Mouse (Mus musculus) right cerebral cortex, postnatal 4 days (tissue): ENCODE results near the gene Tubb3.

Experiments
- DNase-seq: peaks from one replicate; pipeline ENCODE4 v3.0.0-alpha.2; 2022

The Tubb3 gene

DNA sequence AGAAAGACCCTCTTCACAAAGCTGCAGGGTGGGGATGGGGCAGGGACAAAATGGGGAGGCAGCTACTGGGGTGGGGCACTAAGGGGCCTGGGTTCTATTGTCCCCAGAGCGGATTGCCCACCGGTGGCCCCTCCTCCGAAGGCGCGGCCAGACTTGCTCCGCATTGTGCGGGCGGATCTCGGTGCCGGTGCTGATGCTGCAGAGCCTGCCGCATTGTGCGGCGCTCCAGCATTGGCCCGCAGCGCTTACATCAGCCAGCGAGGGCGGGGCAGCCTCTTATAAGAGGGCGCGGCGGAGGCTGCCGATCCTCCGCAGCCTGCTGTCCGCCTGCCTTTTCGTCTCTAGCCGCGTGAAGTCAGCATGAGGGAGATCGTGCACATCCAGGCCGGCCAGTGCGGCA, at the start of gene Tubb3:
Gene Tubb3 (plus strand): TSS at position 179 of the 400 bp plus-strand sequence.
- DNase-seq: peak; percentile 90

DNA sequence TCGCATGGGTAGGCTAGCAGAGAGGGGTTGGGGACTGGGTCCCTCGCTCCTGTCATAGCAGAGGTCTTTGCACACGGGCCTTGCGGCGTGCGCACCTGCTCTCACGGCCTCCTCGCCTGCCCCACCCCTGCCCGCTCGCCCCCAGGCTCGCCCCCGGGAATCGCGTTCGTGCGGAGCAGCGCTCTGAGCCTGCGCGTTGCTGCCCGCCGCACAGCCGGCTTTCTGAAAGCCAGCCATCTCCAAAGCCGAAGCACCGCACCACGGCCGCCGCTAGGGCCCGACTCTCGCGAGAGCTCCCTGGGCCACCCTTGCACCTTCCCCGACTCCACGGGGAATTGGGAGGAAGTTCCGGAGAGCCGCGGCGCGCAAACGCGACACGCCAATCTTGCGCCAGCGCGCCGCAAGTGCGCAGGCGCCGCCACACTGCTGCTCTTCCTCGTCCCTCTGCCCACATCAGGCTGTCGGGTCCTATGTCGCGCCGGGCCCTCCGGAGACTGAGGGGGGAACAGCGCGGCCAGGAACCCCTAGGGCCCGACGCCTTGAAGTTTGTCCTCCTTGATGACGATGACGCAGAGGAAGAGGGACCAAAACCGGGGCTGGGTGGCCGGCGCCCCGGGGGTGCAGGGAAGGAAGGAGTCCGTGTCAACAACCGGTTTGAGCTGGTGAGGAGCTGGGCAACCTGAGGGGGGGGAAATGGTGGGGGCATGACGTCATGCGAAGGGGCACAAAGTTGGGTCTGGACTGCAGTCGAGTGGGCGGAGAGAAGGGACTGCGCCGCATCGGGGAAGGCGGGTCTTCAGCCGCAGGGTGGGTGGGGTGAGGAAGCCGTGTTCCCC, 37.6 kb upstream of the Tubb3 start, which contains the start of gene Tcf25:
Gene Tcf25 (plus strand): TSS at position 351 of the 836 bp plus-strand sequence.
- DNase-seq: peak; percentile 96

DNA sequence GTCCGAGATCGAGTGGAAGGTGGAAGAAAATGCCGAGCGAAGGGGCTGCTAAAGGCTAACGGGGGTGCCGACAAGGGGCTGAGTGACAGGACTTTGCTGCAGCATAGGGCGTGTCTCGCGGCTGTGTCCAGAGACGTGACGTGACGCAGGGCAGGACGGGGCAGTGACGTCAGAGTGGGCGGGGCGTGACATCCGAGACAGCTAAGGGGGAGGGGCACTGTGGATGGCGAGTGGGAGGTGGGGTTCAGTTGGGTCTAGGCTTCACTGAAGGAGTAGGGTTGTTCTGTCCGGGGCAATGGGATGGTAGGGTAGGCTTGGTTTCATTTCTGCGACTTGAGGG, 37.0 kb upstream of the Tubb3 start:
- peak; percentile 93 for DNase-seq

DNA sequence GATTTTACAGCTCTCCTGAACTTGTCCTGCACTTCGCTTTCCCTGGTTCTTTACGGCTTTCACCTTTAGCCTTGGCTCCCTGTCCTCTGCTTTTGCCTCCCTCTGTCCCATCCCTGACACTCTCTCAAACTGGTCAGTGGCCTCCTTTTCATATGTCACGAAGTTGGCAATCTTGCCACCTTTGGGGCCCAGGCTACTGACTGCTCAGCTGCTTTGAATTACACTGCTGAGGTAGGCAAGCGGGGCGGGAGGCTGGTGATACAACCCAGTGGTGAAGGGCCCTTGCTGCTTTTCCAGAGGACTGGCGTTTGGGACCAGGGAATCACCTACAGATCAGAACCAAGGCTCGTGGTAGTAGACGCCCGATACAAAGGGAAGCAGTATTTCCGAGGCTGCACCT, 35.5 kb upstream of the Tubb3 start:
- no peak for DNase-seq

DNA sequence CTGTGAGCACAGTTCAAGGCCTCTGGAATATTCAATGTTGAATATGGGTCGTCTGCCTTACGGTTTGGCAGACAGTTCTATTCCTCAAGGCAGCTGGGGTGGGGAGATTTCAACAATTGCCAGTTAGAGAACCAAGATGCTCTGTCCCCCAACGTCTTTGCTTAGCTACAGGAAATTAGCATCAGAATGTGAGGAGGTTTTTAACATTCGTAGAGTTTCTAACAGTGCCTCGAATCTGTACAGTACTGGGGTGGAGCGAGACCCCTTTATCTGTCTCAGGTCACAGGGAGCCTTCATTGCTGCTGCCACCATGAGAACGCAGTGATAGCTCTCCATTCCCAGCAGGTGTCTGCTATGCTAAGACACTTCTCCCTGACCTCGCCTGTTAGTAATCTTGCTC, 35.1 kb upstream of the Tubb3 start:
- no peak for DNase-seq

DNA sequence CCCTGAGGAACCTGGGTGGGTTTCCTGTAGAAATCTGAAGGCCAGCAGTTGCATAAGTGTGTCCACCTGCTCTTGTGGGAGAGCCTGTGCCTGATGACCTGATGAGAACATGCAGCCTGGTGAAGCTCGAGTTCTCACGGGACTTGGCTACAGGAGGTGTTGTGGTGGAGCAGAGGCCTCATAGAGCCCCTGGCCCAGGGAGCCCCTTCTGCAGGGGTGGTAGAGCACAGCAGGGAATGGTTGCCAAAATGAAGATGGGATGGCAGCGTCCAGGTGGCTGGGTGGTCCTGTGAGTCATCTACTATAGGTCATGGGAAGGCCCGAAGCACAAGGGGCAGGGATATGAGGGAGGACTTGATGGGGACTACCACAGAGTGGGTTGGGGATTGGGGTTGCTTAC, 29.5 kb upstream of the Tubb3 start:
- no peak for DNase-seq

DNA sequence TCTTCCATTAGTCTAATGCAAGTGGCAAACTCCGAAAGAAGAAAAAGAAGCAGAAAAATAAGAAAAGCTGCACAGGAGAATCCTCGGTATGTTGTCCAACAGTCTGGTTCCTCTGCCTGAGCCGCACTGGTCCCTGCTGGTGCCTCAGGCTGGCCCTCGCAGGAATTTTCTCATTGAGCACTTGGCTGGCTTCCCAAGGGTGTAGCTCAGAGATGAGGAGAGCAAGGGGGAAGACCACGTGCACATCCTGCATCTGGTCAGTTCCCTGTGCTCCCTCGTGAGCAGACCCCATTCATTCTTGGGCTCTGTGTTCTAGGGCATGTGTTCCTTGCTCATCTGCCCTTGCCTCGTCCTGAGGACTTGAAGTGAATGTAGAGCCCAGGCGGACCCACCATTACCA, 28.7 kb upstream of the Tubb3 start:
- no peak for DNase-seq

DNA sequence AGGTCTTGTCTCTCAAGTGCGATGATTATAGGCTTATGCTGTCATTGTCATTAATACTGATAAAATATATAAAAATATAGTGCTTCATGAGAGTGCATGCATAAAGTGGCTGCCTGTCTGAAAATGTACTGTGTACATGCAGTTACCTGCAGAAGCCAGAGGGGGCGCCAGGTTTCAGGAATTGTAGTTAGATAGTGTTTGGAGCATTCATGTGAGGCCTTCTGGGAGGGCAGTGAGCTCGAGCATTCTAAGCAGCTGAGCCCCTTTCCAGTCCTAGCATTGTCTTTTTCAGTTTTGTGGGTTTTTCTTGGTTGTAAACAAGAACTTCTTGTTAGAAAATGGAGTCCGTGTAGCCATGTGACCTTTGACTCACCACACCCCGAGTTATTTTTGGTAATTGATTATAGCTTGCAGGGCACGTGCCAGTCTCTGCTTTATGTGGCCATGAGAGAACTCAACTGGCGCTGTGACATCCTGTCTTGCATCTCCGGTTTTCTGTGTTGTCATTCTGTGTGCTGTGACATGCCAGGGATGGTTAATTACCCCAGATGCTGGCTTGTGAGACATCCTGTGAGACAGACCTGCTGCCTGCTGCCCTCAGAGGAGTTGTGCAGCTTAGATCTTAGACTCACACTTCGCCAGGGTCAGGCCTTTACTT, 26.2 kb upstream of the Tubb3 start:
- peak; percentile 67 for DNase-seq

DNA sequence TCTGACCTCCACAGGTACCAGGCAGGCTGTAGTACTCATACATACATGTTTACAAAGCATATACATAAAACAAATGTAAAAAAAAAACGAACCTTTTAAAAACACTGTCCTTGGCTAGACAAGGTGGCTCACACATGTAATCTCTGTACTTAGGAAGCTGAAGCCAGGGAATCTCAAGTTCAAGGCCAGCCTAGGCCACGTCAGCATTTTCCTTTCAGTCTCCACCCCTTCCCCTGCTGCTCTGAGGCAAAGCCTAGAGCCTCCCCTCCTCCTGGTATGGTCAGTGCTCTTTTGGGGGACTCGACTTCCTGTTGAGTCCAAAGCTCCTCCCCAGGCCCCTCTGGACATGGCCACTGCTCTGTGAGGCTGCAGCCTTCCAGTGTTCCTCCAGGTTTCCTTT, 24.2 kb upstream of the Tubb3 start:
- no peak for DNase-seq

DNA sequence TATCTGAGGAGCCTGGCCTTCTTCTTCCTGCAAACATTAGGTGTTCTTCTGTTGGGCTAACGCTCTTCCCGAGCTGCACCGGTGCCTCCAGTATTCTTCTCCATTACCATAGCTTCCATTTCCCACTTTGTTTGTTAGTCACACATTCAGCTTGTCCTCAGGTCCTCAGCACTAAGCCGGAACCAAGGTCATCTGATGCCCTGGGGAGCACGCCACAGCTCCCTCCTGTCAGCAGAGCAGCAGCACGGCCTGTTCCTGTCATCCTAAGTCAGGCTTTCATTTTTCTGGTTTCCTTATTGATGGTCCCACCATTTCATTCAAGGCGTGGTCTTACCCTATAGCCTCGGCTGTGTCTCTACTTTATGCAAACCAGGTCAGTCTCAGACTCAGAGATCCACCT, 23.4 kb upstream of the Tubb3 start:
- no peak for DNase-seq

DNA sequence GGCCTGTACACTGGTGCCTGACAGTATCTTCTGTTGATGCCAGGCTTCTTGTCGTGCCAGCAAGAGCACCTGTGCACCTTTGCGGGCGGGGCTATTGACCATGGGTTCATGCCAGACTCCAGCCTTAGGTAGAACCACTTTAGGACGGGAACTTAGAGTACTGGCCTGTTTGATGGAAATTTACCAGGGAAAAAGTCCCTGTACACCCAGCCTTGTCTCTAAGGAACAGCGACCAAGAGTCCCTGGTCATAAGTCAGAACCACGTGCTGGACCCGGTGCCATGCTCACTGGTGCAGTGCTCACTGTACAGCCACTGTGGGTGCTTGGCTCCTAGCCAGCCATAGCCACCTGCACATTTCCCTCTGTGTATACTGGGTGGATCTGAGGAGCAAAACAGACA, 22.2 kb upstream of the Tubb3 start:
- DNase-seq: no peak

DNA sequence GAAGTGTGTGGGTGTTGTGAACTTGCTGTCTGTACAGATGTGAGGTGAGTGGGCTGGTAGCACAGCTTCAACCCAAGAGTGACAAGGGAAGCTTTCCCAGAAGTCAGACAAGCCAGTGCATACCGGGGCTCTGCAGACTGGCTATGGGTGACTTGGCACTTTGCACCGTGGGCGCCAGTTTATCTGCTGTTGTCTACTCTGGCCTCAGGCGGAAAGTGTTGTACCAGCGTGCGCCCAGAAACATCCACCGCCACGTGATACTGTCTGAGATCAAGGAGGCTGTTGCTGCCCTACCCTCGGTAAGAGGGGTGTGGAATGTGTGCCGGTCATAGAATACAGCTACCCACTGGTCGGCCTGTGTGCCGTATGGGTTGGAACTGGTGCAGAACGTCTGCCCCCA, 12.9 kb upstream of the Tubb3 start:
- DNase-seq: no peak

DNA sequence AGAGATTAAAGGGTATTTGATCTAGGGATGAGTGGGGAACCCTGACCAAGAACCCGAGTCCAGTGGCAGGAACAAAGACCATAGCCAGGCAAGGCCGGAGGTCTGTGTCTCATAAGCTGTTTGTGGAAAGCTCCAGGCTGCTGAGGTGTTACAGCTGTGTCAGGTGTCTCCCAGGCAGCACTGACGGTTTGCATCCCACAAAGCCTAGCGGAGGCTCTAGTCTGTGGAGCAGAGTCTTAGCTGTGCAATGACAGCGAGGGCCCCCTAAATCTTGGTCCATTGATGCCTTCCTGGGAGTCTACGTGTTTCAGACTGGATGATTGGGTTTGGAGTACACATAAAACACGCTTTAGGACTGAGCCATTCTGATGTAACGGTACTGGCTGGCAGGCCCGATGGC, 9.3 kb upstream of the Tubb3 start:
- no peak for DNase-seq

DNA sequence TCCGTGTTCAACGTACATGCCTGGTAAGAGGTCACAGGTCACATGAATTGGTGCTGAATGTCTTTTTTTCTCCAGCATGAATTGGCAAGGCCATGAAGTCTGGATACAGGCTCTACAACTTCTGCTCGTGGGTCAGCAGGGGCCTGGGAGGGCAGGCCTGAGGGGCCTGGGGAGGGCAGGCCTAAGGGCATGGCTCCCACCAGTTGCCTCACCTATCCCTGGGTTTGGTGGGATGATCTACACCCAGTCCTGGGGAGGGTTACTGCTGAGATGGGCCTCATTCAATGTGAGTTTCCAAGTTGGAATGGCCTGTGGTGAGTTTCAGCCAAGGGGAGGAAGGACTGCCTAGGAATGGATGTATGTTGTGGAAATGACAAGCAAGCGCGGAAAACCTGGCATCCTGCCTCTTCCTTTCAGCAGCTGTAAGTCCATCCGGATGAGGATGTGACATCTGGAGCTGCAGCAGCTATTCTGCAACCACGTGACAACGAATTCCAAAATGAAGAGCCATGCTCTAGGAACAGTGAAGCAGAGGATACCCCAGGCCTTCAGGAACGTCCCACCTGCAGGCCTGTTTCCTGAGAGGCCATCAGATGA, 8.4 kb upstream of the Tubb3 start:
- no peak for DNase-seq

DNA sequence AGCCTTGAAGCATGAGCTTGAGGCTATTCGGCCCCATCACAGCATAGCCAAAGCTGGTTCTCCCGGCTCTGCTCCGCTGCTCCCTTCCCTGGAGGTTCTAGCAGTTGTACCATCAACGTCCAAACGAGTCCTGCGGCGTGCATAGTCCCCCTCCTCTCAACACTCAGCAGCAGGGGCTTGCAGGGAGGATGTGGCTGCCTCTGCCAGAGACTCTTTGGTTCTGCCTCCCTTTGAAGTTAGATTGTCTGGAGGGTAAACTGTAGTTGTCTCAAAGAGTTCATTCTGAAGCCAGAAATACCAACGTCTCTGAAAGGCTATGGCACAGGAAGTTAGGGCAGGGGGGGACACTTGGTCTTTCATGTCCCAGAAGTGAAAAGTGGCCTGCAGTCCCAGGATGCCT, 6.7 kb upstream of the Tubb3 start:
- no peak for DNase-seq

DNA sequence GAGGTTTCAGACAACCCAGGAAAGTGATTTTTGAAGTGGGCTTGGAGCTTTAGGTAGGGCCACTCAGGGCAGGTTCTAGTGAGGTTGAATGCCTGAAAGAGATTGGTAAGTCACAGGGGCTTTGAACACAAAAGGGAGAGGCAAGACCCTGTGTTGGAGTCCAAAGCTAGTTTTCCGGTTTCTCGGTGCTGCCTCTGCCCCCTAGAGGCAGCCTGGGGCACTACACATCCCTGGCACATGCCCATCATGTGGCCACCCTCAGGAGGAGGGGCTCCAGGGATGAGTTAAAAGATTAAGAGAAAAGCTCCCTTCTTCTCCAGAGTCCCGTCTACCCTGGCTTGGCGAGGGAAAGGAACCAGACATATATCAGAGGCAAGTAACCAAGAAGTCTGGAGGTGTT, 4.4 kb upstream of the Tubb3 start, which contains the start of gene Mc1r:
Gene Mc1r (plus strand): TSS at position 322 of the 400 bp plus-strand sequence.
- peak; percentile 71 for DNase-seq

DNA sequence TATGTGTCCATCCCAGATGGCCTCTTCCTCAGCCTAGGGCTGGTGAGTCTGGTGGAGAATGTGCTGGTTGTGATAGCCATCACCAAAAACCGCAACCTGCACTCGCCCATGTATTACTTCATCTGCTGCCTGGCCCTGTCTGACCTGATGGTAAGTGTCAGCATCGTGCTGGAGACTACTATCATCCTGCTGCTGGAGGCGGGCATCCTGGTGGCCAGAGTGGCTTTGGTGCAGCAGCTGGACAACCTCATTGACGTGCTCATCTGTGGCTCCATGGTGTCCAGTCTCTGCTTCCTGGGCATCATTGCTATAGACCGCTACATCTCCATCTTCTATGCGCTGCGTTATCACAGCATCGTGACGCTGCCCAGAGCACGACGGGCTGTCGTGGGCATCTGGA, 3.6 kb upstream of the Tubb3 start:
- no peak for DNase-seq

DNA sequence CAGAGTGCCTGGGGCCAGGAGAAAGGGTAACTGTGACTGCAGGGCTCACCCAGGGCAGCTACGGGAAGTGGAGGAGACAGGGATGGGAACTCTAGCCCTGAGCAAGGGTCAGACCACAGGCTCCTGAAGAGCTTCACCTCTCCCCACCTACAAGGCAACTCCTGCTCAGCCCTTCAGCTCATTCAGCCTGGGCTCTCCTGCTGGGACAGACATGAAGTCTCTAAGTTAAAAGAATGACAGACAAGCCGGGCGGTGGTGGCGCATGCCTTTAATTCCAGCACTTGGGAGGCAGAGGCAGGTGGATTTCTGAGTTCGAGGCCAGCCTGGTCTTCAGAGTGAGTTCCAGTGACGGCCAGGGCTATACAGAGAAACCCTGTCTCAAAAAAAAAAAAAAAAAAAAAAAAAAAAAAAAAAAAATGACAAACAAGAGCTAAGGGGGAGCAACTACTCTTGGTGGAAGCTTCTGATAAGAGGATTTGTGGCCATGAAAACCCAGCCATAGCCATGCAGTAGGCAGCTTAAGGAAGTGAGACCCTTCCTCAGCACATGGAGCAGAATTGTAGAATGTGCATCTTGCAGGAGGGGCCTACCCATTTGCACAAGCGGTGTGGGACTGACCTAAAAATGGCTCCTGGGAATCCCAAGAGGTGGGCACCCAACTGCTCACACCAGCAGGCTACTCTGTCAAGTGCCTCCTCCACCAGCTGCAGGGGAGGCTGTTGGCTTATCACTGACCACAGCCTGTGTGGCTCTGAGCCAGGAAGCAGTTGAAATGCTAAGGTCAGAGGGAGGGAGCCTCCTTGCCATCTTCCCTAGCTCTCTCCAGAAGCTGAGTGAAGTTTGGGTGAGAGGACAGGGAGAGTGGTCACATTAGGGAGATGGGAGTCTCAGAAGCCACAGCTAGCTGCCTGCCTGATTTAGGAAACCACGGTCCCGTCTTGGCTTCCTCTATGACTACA, 2.4 kb upstream of the Tubb3 start:
- no peak for DNase-seq

DNA sequence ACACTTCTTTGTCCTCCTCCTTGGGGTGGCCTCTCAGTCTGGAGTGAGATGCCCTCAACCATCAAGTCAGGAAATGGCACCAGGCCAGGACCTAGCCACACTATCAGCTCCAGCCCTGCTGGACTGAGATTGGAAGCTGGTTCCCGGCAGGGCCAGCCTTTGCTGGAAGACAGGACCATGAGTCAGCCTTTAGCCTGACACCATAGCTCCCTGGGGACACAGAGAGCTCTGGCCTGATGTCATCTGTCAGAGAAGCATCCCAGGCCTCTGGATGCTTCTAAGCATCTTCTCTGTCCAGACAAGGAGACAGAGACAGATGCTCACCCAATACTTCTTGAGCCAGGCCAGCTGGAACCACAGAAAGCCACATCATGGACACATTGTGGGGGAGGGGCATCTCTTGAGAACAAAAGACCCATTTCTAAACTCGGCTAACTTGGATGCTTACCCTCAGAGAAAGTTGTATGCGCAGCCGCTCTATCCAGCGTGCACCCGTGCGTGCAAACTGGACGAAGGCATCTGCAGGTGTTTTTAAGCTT, 1.1 kb upstream of the Tubb3 start:
- peak; percentile 65 for DNase-seq

DNA sequence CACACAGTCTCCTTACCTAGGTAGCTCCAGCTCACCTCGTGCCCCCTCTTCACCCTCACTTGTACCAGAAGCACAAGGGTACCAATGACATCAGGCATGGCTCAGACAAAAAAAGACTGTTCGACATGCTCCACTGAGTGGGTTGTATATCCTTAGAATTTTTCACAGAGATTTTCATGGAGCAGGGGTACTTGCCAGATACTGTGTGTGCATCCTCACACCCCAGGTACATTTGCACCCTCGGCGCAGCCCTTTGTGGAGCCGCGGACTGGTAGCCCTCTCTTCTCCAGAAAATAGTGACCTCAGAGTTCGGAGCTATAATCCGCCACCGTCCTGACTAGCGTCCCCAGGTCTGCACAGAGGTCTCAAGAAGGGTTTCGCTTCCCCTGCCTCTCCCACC, 436 bp upstream of the Tubb3 start:
- DNase-seq: no peak

DNA sequence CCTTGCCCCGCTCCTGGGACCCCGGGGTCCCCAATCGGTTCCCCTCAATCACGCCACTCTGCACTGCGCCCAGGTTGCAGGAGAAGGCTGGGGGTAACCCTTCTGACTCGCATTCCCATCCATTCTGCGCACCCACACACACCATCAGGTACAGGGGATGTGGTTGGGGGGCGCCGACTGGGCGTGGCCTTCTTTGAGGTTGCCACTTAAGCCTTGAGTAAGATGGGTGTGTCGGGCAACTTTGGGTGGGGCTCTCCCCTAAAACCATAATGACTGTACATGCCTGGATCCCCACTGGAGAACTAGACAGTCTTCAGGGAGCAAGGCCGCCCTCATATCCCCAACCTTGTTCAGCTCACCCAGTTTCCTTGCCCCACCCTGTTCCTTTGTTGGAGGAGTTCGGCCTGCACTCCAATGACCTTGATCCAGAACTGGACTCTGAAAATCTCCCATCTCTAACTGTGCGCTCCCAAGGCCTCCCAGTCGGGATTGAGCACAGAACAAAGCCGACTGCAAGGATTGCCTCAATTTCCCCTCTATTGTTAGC, 630 bp downstream of the Tubb3 start:
- DNase-seq: peak; percentile 66

DNA sequence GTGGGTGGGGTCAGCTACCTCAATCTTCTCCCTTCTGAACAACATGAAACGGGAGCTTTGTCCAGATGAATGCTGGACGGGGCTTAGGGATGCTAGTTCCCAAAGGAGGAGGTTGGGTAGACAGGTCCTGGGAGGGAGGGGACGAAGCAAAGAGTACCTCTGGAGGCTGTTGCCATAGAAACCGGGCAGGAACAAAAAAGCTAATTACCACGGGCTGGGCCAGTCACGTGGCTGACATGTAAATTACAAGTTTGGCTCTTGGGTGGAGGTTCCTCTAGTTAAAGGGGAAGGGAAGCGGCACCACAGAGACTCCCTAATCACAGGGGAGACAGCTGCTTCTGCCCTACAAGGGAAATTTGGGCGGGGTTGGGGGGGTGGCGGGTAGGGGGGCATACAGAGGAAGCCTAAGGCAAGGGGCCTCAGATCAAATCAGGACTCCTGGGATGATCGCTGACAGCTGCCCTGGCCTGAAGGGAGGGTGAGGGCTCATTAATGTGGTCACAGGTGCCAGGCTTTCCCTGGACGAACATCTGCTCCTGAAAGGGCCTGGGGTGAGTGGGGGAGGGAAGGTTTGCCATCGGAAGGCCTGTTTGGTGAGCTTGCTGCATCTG, 1.4 kb downstream of the Tubb3 start:
- peak; percentile 61 for DNase-seq
